Mouse (Mus musculus) embryo, embryonic 11 days (tissue): ENCODE data around the gene Bhlha9.
A peak's percentile ranks its signal among the peaks of the same experiment; 100 is the strongest.
"Not testable (repeated sequence)": the region's sequence is repeated elsewhere in the genome, so short reads cannot be mapped to it uniquely, and the experiment has no call there.

Source experiments
- DNase-seq: peaks from one replicate; pipeline ENCODE4 v3.0.0-alpha.2; 2015

The Bhlha9 gene

DNA sequence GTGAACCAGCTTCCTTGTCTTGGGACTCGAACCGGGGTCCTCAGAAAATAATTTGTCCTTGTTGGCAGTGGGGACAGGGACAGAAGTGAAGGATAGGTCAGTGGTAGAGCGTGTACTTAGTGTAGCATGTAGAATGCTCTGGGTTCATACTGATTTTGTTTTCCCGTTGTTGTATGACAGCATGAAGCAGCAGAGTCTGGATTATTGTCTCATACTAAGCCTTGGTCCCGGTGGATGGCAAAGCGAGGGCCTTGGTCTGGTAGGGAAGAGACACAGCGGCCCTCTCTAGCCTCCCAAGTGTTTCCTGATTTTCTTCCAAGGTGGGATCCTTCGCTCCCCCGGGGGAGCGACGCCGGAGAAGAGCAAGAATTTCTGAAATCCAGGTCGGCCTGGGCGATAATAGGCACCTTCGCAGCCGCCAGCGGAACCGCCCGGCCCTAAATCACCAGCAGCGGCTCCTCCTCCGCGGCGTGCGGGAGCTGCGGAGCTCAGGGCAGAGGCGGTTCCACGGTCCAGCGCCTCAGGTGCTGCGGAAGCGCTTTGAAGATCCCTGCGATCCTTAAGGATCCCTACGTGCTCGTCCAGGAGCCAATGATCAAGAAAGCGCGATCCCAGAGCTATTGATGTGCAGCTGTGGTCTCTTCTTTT is 6.1 kb upstream of the Bhlha9 start:
- peak; percentile 48 for DNase-seq

- DNase-seq: no peak
Observed at GRCm38 (mm10) chr11:76667807-76668206, 4.5 kb upstream of the Bhlha9 start.

DNA sequence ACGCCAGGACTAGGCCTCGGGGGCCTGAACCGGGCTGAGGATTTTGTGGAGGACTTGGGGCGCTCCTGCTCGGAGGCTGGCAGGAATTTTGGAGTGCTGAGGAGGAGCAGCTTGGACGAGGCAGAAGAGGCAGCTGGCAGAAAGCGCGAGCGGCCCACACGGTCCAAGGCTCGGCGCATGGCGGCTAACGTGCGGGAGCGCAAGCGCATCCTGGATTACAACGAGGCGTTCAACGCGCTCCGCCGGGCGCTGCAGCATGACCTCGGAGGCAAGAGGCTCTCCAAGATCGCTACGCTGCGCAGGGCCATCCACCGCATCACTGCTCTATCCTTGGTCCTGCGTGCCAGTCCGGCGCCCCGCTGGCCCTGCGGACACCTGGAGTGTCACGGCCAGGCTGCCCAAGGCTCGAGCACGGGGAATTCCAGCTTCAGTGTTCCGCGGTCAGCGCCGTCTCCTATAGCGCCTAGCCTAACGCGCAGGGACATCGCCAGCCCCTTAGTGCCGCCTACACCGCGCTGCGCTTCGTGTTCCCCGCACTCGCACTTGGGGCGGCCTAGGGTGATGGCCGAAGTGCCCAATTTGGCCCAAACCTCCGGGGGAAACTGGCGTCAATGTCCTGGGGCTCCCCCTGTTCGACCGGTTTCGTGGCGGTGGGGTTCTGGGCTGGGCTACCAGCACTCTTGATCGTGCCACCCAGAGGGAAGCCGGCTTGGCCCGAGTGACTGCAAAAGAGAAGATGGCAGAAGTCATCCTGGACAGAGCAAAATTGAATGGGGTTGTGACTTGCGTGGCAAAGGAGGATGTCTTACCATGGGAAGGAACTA is 503 bp downstream of the Bhlha9 start:
- peak; percentile 62 for DNase-seq

- no peak for DNase-seq
Observed at GRCm38 (mm10) chr11:76674199-76674598, 1.9 kb downstream of the Bhlha9 start.

DNA sequence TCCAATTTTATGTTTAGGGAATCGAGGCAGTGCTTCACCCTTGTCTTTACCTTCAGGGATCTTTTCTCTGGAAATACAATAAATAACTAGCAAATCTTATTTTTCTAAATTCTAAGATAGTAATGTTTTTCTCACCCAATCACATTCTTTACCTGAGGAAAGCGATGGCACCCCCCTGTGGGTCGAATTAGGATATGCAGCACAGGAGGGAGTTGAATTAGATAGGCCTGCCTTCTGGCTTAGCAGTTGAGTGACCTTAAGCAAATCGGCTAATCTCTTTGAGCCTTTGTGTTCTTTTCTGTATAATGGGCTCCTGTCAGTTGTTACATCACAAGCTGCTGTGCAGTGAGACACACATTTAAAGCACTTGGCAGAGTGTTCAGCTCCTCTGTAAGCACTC is 2.4 kb downstream of the Bhlha9 start:
- no peak for DNase-seq

DNA sequence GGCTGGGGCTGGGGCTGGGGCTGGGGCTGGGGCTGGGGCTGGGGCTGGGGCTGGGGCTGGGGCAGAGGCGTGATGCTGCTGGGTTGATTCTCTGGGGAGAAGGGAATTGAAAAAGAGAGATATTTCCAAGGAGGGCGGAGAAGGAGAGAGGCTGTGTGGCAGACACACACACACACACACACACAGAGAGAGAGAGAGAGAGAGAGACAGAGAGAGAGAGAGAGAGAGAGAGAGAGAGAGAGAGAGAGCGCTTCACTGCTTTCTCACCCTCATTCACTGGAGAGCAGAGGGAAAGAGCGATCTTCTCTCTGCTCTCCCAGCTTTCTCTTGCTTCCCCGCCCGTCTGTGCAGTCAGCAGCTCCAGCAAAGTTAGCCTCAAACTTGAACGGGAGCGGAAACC is 7.2 kb downstream of the Bhlha9 start, which contains the start of gene Trarg1:
Trarg1 (plus strand) TSS at position 301 of the 400 bp plus-strand sequence.
- not testable (repeated sequence) for DNase-seq

DNA sequence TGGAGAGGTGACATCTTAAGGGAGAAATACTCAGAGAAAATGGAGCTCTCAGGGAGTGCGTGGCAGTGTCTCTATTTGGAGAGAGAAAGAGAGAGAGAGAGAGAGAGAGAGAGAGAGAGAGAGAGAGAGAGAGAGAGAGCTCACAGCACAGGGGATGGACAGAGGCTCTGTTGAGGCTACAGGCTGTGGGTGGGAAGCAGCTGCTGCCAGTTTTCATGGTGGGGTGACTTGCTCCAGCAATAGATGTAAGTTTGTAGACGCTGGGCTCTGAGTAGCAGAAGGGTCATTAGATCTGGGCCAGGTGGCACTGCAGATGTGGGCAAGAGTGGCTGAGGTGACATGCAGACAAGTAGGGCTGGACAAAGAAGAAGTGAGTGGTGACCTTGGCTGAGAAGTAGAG is 13.3 kb downstream of the Bhlha9 start:
- no peak for DNase-seq

DNA sequence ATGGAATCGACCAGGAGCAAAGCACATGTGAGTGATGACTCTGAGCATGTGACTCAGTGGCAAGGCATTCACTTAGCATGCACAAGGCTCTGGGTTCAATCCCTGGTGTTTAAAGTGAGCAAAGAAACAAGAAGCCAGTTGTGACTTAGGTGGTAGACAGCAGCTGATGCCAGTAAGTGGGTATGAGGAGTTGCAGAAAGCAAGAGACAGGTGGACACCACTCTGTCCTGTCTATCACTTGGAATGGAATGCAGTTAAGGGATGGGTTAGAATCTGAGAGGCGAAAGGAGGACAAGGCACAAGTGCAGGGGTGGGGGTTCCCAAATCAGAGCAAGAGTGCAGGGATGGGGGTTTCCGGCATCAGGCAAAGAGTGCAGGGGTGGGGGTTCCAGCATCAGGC is 19.8 kb downstream of the Bhlha9 start:
- no peak for DNase-seq

DNA sequence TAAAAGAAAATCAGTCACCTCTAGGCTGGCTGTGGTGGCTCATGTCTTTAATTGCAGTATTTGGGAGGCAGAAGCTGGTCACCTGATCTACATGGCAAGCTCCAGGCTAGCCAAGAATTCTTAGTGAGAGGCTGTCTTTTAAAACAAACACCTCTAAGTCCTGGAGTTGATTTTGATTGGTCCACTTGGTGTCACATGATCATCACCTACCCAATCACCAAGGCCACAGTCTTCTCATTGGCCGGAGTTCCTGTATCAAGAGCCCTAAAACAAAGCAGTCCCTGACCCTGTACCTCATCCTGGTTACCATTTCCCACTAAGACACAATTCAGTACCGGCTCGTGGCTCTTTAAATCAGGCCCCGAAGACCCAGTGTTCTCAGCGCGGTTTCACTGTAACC is 23.5 kb downstream of the Bhlha9 start:
- DNase-seq: no peak

- no peak for DNase-seq
Observed at GRCm38 (mm10) chr11:76699626-76700025, 27.4 kb downstream of the Bhlha9 start.

GRCm38 (mm10) chr11:76707656-76708055 is 35.4 kb downstream of the Bhlha9 start:
- DNase-seq: no peak

GRCm38 (mm10) chr11:76708066-76708465 is 35.8 kb downstream of the Bhlha9 start:
- no peak for DNase-seq

DNA sequence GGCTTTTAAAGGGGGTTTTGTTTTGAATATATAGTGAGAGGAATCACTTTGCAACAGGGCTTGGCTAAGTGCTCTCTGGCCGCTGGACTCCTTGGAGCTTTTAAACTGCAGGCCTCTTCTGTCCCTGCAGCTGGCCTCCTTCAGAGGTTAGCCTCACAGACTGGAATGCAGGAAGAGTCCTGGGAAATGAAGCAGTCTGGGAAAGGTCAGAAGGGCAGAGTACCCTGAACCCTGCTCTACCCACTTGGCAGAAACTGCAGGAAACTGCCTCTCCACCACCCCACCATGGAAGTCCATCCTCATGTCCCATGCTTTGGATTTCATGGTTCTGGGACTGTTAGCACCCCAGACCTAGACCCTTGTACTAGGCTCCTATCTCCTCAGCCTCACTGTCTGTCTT is 36.6 kb downstream of the Bhlha9 start:
- peak; percentile 19 for DNase-seq

DNA sequence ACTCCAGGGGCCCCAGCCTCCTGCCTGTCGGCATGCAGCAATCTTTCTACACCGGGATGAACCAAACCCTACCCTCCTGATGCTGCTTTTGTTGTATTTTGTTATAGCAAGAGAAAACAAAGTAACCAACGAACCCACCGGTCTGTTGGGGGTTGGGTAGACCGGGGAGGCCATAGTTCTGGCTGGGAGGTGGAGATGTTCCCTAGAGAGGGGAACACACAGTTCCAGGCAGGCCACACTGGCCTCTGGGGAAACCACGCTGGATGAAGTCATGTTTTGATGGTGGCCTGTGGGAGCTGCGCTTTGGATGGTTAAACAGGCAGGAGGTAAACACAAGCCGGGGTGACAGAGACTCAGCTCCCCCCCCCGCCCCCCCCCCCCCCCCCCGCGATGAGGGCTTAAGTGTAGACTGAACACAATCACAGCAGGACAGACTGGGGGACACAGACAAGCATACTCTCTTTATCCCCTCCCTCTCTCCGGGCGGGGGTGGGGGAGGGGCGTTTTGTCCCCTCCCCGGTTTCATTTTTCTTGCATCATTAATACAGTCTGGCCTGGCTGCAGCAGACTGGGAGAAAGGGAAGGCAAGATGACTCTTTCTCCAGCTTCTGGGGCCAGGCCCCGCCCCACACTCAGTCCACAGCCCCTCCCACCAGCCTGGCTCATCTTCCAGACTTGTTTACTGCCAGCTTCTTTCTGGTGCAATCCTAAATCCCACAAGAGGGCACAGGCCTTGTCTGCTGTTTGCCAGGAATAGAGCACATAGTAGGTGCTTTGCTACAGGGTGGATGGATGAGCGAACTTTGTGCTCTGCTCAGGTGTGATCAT is 37.6 kb downstream of the Bhlha9 start:
- DNase-seq: peak; percentile 59

GRCm38 (mm10) chr11:76717000-76717399 is 44.7 kb downstream of the Bhlha9 start:
- no peak for DNase-seq
